22 mouse cellular contexts compared by ENCODE assay signal in the genomic region with DNA sequence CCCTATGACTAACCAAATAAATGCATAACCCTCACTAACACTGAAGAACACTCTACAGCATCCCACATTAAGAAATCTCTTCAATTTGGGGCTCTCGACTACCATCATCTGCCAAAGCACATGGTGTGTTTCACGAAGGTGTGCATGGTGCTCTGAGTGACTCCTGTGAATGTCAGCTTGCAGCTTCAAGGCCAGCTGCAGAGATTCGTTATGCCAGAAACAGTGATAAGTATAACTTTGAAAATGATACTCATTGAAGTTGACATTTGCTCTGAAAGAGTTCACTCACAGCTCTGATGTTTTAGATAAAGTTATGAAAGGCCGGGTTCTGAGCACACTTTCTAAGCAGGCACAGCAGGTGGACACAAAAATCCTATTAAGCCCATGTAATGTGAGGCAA. TPM values are rescaled to one million over a fixed set of nuclear protein-coding genes. Genes with fewer than 3 reads are reported as not detected.
A peak's percentile ranks its signal among the peaks of the same experiment; 100 is the strongest.
DNase-seq lines count a peak whose midpoint lies in the region; ATAC-seq and TF ChIP-seq lines count a peak whose summit lies in the region.
"Had no signal": no experiment of that assay in that cellular context is flagged by ENCODE, and none has a peak within 500 bp of the region (broad histone marks: within the 10 kb centered on the region; RNA-seq: fewer than 3 reads in every experiment).

No protein-coding gene starts in this region.

- peaks cover 44% of the 10 kb centered on the region for H3K36me3 ChIP-seq in liver, embryonic 12.5 days
- 0 out of 2 replicates have a peak, but pooled peaks cover 2% of the 10 kb centered on the region for H3K36me3 ChIP-seq in liver, postnatal 0 days (replicated peaks; ENCODE audit: insufficient read depth, low read length)
- H3K36me3 ChIP-seq in thymus, adult 2 months (ENCODE audit: control insufficient read depth, insufficient read depth, low read length), result peaks cover 3% of the 10 kb centered on the region; the same call in 1 of the 2 replicates
- H3K36me3 ChIP-seq in forebrain, embryonic 11.5 days (ENCODE audit: control insufficient read depth, insufficient read depth, low read length), result no peaks in the 10 kb centered on the region; the same call in 1 of the 2 replicates

- H3K4me1 ChIP-seq in liver, embryonic 12.5 days, result peaks cover 72% of the 10 kb centered on the region
- peaks cover 13% of the 10 kb centered on the region for H3K4me1 ChIP-seq in liver, postnatal 0 days (ENCODE audit: insufficient read depth)
- peaks cover 15% of the 10 kb centered on the region for H3K4me1 ChIP-seq in thymus, adult 2 months (replicated peaks; ENCODE audit: control insufficient read depth, insufficient read depth, low read length)
- 0 out of 2 replicates have a peak, but pooled peaks cover 2% of the 10 kb centered on the region for H3K4me1 ChIP-seq in forebrain, embryonic 11.5 days (replicated peaks; ENCODE audit: control insufficient read depth, insufficient read depth, low read length)

- peak overlapping the region; percentile 59 for H3K4me2 ChIP-seq in liver, embryonic 12.5 days
- H3K4me2 ChIP-seq in liver, postnatal 0 days (ENCODE audit: low read depth, low read length), result no peak overlapping the region
- H3K4me2 ChIP-seq in forebrain, embryonic 11.5 days (ENCODE audit: low read depth, low read length, severe bottlenecking), result no peak overlapping the region
- H3K4me2 ChIP-seq: embryonic facial prominence, embryonic 15.5 days; forebrain, embryonic 15.5 days; hindbrain, embryonic 12.5 days; kidney, embryonic 15.5 days; midbrain, embryonic 15.5 days had no signal

- TF ChIP-seq CTCF in liver, postnatal 0 days (IDR thresholded peaks at IDR 0.05; ENCODE audit: low read depth), result no peak
- no peak for TF ChIP-seq CTCF in thymus, adult 2 months (IDR thresholded peaks at IDR 0.05; ENCODE audit: borderline replicate concordance, control insufficient read depth, extremely low read depth, insufficient read depth, low read length, poor library complexity)

- no peak overlapping the region for H3K9ac ChIP-seq in liver, embryonic 12.5 days
- no peak overlapping the region for H3K9ac ChIP-seq in liver, postnatal 0 days (replicated peaks)
- no peak overlapping the region for H3K9ac ChIP-seq in forebrain, embryonic 11.5 days (ENCODE audit: low read length)
- H3K9ac ChIP-seq: embryonic facial prominence, embryonic 15.5 days; forebrain, embryonic 15.5 days; hindbrain, embryonic 12.5 days; kidney, embryonic 15.5 days; midbrain, embryonic 15.5 days had no signal

- H3K27ac ChIP-seq in liver, embryonic 12.5 days, result peak overlapping the region; percentile 83
- no peak overlapping the region for H3K27ac ChIP-seq in liver, postnatal 0 days (ENCODE audit: low read depth)
- 0 out of 2 replicates have a peak overlapping the region, but pooled peaks have one; percentile 37 for H3K27ac ChIP-seq in thymus, adult 2 months (ENCODE audit: control insufficient read depth, insufficient read depth, low read length)
- H3K27ac ChIP-seq in forebrain, embryonic 11.5 days (ENCODE audit: low read depth, low read length), result no peak overlapping the region
- H3K27ac ChIP-seq: embryonic facial prominence, embryonic 15.5 days; forebrain, embryonic 15.5 days; hindbrain, embryonic 12.5 days; kidney, embryonic 15.5 days; left cerebral cortex, adult 2 months; macrophage; midbrain, embryonic 15.5 days had no signal

- H3K9me3 ChIP-seq in liver, embryonic 12.5 days (replicated peaks), result no peaks in the 10 kb centered on the region
- H3K9me3 ChIP-seq in liver, postnatal 0 days (ENCODE audit: low read length), result no peaks in the 10 kb centered on the region
- H3K9me3 ChIP-seq in forebrain, embryonic 11.5 days (ENCODE audit: control insufficient read depth, low read length), result no peaks in the 10 kb centered on the region
- H3K9me3 ChIP-seq: embryonic facial prominence, embryonic 15.5 days; forebrain, embryonic 15.5 days; hindbrain, embryonic 12.5 days; kidney, embryonic 15.5 days; midbrain, embryonic 15.5 days had no signal

- H3K27me3 ChIP-seq in liver, embryonic 12.5 days (replicated peaks), result no peaks in the 10 kb centered on the region
- H3K27me3 ChIP-seq in liver, postnatal 0 days (ENCODE audit: insufficient read depth, low read length), result no peaks in the 10 kb centered on the region
- no peaks in the 10 kb centered on the region for H3K27me3 ChIP-seq in thymus, adult 2 months (ENCODE audit: control insufficient read depth, insufficient read depth, low read length)
- no peaks in the 10 kb centered on the region for H3K27me3 ChIP-seq in forebrain, embryonic 11.5 days (ENCODE audit: control insufficient read depth, insufficient read depth, low read length)
- H3K27me3 ChIP-seq: embryonic facial prominence, embryonic 15.5 days; forebrain, embryonic 15.5 days; hindbrain, embryonic 12.5 days; kidney, embryonic 15.5 days; midbrain, embryonic 15.5 days had no signal

- no peak overlapping the region for H3K4me3 ChIP-seq in liver, embryonic 12.5 days
- H3K4me3 ChIP-seq in liver, postnatal 0 days (ENCODE audit: low read depth, low read length), result no peak overlapping the region
- no peak overlapping the region for H3K4me3 ChIP-seq in thymus, adult 2 months (ENCODE audit: control insufficient read depth, insufficient read depth, low read length)
- no peak overlapping the region for H3K4me3 ChIP-seq in forebrain, embryonic 11.5 days (ENCODE audit: low read depth, low read length)
- H3K4me3 ChIP-seq: embryonic facial prominence, embryonic 15.5 days; forebrain, embryonic 15.5 days; hindbrain, embryonic 12.5 days; kidney, embryonic 15.5 days; left cerebral cortex, adult 2 months; midbrain, embryonic 15.5 days; myocyte had no signal

- 57% methylated on average over 4 of the region's 4 CpGs for WGBS in liver, embryonic 12.5 days (ENCODE audit: insufficient replicate concordance)
- WGBS in liver, postnatal 0 days (ENCODE audit: insufficient replicate concordance), result 62% methylated on average over 4 of the region's 4 CpGs
- WGBS in thymus, adult 2 months, result 6% methylated on average over 4 of the region's 4 CpGs
- WGBS in forebrain, embryonic 11.5 days, result 88% methylated on average over 4 of the region's 4 CpGs

- no peak for TF ChIP-seq POLR2A in thymus, adult 2 months (IDR thresholded peaks at IDR 0.05; ENCODE audit: control insufficient read depth, extremely low read depth, insufficient read depth, low read length, poor library complexity)

- DNase-seq in gastrocnemius, adult 18-20 months (ENCODE audit: low spot score), result peak; percentile 15
- DNase-seq in gastrocnemius, postnatal 4 days (ENCODE audit: low spot score in 2 of 2), result no peak
- no peak for DNase-seq in liver, postnatal 0 days
- peak; percentile 18 for DNase-seq in thymus, adult 2 months
- DNase-seq in forebrain, embryonic 11.5 days (ENCODE audit: low spot score), result no peak
- DNase-seq: adrenal gland, postnatal 10 days; cerebellum, adult 11 months; cerebellum, adult 9-11 months; gastrocnemius, postnatal 36 days; layer of hippocampus, adult 9-11 months; right cerebral cortex, postnatal 4 days had no signal

- ATAC-seq in liver, embryonic 12.5 days, result no peak
- no peak for ATAC-seq in liver, postnatal 0 days
- no peak for ATAC-seq in monocyte, adult 5-6 weeks (replicated peaks; ENCODE audit: insufficient number of reproducible peaks, low FRiP score, low TSS enrichment, poor library complexity, severe bottlenecking)
- no peak for ATAC-seq in forebrain, embryonic 11.5 days (replicated peaks; ENCODE audit: low FRiP score)
- ATAC-seq: forebrain, embryonic 15.5 days; intestine, postnatal 0 days; midbrain, embryonic 15.5 days had no signal

- TF ChIP-seq EP300 in liver, postnatal 0 days (IDR thresholded peaks at IDR 0.05; ENCODE audit: low read depth), result no peak

RNA-seq across cellular contexts. Expression of a gene that starts 3.7 kb away (rescaled TPM):
- total RNA-seq in gastrocnemius, adult 18-20 months (2021), result 100 to 1,000 TPM; 401 TPM
- 100 to 1,000 TPM; 234 to 249 TPM for total RNA-seq in gastrocnemius, postnatal 4 days (2021)
- polyA plus RNA-seq in liver, embryonic 12.5 days (2016; fragmentation: Nextera tagmentation; extraction: Ambion mirVana), result 102 and 105 TPM in 2 replicates
- polyA plus RNA-seq in liver, postnatal 0 days (2015; fragmentation: Nextera tagmentation; extraction: Ambion mirVana), result 78.8 and 79.7 TPM in 2 replicates
- 68.9 and 81.0 TPM in 2 replicates for polyA plus RNA-seq in thymus, adult 2 months (2012; rRNA removed)
- total RNA-seq in monocyte, adult 5-6 weeks (2017), result 112 to 116 TPM (median 114 TPM) in 3 replicates
- polyA plus RNA-seq in forebrain, embryonic 11.5 days (2014; fragmentation: Nextera tagmentation; extraction: Ambion mirVana), result 131 and 135 TPM in 2 replicates

Comparison
In these comparisons a context has a peak if more than half of its experiments do, and no peak if none do; other contexts are left out.
1. DNase-seq: peak in gastrocnemius, adult 18-20 months (single experiment) and thymus, adult 2 months (single experiment); none in gastrocnemius, postnatal 4 days (0 of 2), liver, postnatal 0 days (single experiment) and forebrain, embryonic 11.5 days (single experiment).
2. H3K27ac ChIP-seq: peak in liver, embryonic 12.5 days (single experiment) and thymus, adult 2 months (single experiment); none in liver, postnatal 0 days (single experiment) and forebrain, embryonic 11.5 days (single experiment).